Mouse (Mus musculus) hindbrain, embryonic 10.5 days (tissue): ENCODE measurements at regions not wholly inside any gene's neighbourhood (a gene's known extent, or its start where the extent isn't known, plus 50 kb on each side); places are given as distances from the start of the nearest gene placed in this dataset.

Experiments used
- DNase-seq: peaks from one replicate; pipeline ENCODE4 v3.0.0-alpha.2; 2017; ENCODE audit warnings: low spot score
- H3K27ac ChIP-seq: fragments of 300-500 bp; sonication (generic); 2 replicates; pipeline ENCODE4 v1.5.1; 2016; ENCODE audit warnings: mild to moderate bottlenecking, moderate library complexity
- H3K27me3 ChIP-seq: fragments of 300-500 bp; sonication (generic); 2 replicates; pipeline ENCODE4 v1.6.1; 2016; ENCODE audit warnings: mild to moderate bottlenecking; ENCODE audit not compliant: poor library complexity, insufficient read depth, severe bottlenecking
- H3K36me3 ChIP-seq: fragments of 300-500 bp; sonication (generic); 2 replicates; pipeline ENCODE4 v1.6.1; 2016; ENCODE audit warnings: mild to moderate bottlenecking, moderate library complexity
- H3K4me1 ChIP-seq: fragments of 300-500 bp; sonication (generic); replicated peaks from 2 replicates; pipeline ENCODE4 v1.6.1; 2016; ENCODE audit warnings: mild to moderate bottlenecking
- H3K4me3 ChIP-seq: fragments of 300-500 bp; sonication (generic); 2 replicates; pipeline ENCODE4 v1.5.1; 2016; ENCODE audit warnings: mild to moderate bottlenecking, moderate library complexity
- H3K9me3 ChIP-seq: fragments of 300-500 bp; sonication (generic); 2 replicates; pipeline ENCODE4 v1.6.1; 2016; ENCODE audit warnings: mild to moderate bottlenecking, moderate library complexity
- whole genome bisulfite sequencing: fragments of 180-500 bp; shearing (Covaris S2); methylation state at CpG from one replicate; pipeline ENCODE4 v1.1.7; 2016; 5-methylcytosine and 5-hydroxymethylcytosine counted together

DNA sequence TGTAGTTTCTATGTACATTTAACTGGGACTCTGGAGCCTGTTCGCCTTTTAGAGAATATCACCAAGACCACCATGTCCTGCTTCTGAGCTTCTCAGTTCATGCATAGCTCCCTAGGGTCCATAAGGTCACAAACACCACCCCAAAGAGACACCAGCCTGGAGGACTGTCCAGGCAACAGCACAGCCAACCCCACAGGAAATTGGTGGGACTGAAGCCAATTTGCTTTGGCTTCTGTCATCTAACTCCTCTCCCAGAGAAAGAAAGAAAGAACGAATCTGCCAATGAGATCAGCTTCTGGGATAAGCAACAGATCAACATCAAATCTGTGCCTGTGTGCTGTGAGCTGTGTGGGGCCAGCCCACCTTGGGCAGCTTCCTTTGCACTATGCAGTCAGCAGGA is 408.6 kb upstream of the Mki67 start:
- Histone ChIP-seq H3K4me3 (no peak overlapping the region), H3K4me1 (peaks cover 4% of the 10 kb centered on the region; the same call in 1 of the 2 replicates), H3K27ac (no peak overlapping the region), H3K27me3 (0 out of 2 replicates have a peak, but pooled peaks cover 4% of the 10 kb centered on the region), H3K36me3 (no peaks in the 10 kb centered on the region), H3K9me3 (no peaks in the 10 kb centered on the region)
- 85% methylated on average over 2 of the region's 2 CpGs for WGBS
- DNase-seq = no peak

DNA sequence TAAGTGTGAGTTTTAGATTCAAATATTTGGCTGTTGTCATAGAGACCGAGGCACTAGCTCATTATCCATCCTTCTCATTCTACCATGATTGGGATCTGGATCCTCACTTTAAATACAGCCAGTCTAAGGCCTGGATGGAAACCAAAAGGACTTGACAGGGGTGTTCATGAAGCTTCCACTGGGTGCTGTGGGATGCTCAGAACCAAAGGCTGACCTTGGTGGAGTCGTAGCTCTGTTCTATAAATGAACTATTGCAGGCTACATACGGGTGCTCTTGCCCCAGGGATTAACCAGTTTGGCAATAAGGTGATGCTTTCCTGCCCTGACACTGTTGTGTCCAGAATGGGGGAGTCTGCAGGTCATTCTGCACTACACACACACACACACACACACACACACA is 410.2 kb upstream of the Mki67 start:
- no peak overlapping the region for H3K27ac ChIP-seq
- 0 out of 2 replicates have a peak, but pooled peaks cover 4% of the 10 kb centered on the region for H3K27me3 ChIP-seq
- no peaks in the 10 kb centered on the region for H3K9me3 ChIP-seq
- H3K4me3 ChIP-seq = no peak overlapping the region
- WGBS = 91% methylated on average over 3 of the region's 3 CpGs
- DNase-seq = no peak
- H3K4me1 ChIP-seq = peaks cover 17% of the 10 kb centered on the region
- H3K36me3 ChIP-seq = no peaks in the 10 kb centered on the region

GRCm38 (mm10) chr7:136127576-136127975 is 411.4 kb upstream of the Mki67 start:
- Histone ChIP-seq H3K4me1 (peaks cover 17% of the 10 kb centered on the region), H3K27me3 (0 out of 2 replicates have a peak, but pooled peaks cover 4% of the 10 kb centered on the region), H3K4me3 (no peak overlapping the region), H3K27ac (no peak overlapping the region), H3K9me3 (no peaks in the 10 kb centered on the region), H3K36me3 (no peaks in the 10 kb centered on the region)
- WGBS = 73% methylated on average over 2 of the region's 2 CpGs
- DNase-seq = no peak

- 46% methylated on average over 7 of the region's 7 CpGs for WGBS
- Histone ChIP-seq H3K27ac (no peak overlapping the region), H3K4me3 (no peak overlapping the region), H3K36me3 (no peaks in the 10 kb centered on the region), H3K9me3 (no peaks in the 10 kb centered on the region), H3K4me1 (peaks cover 20% of the 10 kb centered on the region), H3K27me3 (0 out of 2 replicates have a peak, but pooled peaks cover 4% of the 10 kb centered on the region)
- no peak for DNase-seq
Measured at GRCm38 (mm10) chr7:136129721-136130123, 413.6 kb upstream of the Mki67 start.

- no peaks in the 10 kb centered on the region for H3K9me3 ChIP-seq
- peaks cover 25% of the 10 kb centered on the region for H3K4me1 ChIP-seq
- H3K27me3 ChIP-seq = 0 out of 2 replicates have a peak, but pooled peaks cover 4% of the 10 kb centered on the region
- no peak overlapping the region for H3K4me3 ChIP-seq
- no peaks in the 10 kb centered on the region for H3K36me3 ChIP-seq
- WGBS = 38% methylated on average over 10 of the region's 10 CpGs
- peak; percentile 34 for DNase-seq
- no peak overlapping the region for H3K27ac ChIP-seq
Measured at GRCm38 (mm10) chr7:136130666-136131239, 414.6 kb upstream of the Mki67 start.

- 48% methylated on average over 2 of the region's 2 CpGs for WGBS
- peaks cover 29% of the 10 kb centered on the region for H3K4me1 ChIP-seq
Measured at GRCm38 (mm10) chr7:136132976-136133375, 416.8 kb upstream of the Mki67 start.

GRCm38 (mm10) chr7:136136666-136137065 is 420.5 kb upstream of the Mki67 start:
- Histone ChIP-seq H3K36me3 (no peaks in the 10 kb centered on the region), H3K27me3 (no peaks in the 10 kb centered on the region; the same call in 1 of the 2 replicates), H3K27ac (no peak overlapping the region; the same call in 1 of the 2 replicates), H3K9me3 (no peaks in the 10 kb centered on the region), H3K4me3 (no peak overlapping the region), H3K4me1 (peaks cover 17% of the 10 kb centered on the region)
- DNase-seq = no peak
- WGBS = 76% methylated on average over 1 of the region's 1 CpGs

More at GRCm38 (mm10) chr7:136132976-136133375, 416.8 kb upstream of the Mki67 start:
- no peak for DNase-seq
- no peak overlapping the region for H3K4me3 ChIP-seq
- H3K9me3 ChIP-seq = no peaks in the 10 kb centered on the region
- H3K36me3 ChIP-seq = no peaks in the 10 kb centered on the region
- H3K27ac ChIP-seq = no peak overlapping the region
- H3K27me3 ChIP-seq = peaks cover 4% of the 10 kb centered on the region; the same call in 1 of the 2 replicates

- 99% methylated on average over 2 of the region's 2 CpGs for WGBS
- Histone ChIP-seq H3K36me3 (no peaks in the 10 kb centered on the region), H3K27me3 (no peaks in the 10 kb centered on the region; the same call in 1 of the 2 replicates), H3K4me1 (peaks cover 17% of the 10 kb centered on the region), H3K27ac (no peak overlapping the region), H3K4me3 (no peak overlapping the region), H3K9me3 (no peaks in the 10 kb centered on the region)
- DNase-seq = no peak
Measured at GRCm38 (mm10) chr7:136137341-136137740, 421.2 kb upstream of the Mki67 start.

GRCm38 (mm10) chr7:136137831-136138602 is 421.9 kb upstream of the Mki67 start:
- no peaks in the 10 kb centered on the region; the same call in 1 of the 2 replicates for H3K27me3 ChIP-seq
- H3K4me3 ChIP-seq = no peak overlapping the region
- 61% methylated on average over 15 of the region's 15 CpGs for WGBS
- DNase-seq = no peak
- H3K4me1 ChIP-seq = peaks cover 17% of the 10 kb centered on the region
- H3K36me3 ChIP-seq = no peaks in the 10 kb centered on the region
- no peaks in the 10 kb centered on the region for H3K9me3 ChIP-seq
- no peak overlapping the region for H3K27ac ChIP-seq

DNA sequence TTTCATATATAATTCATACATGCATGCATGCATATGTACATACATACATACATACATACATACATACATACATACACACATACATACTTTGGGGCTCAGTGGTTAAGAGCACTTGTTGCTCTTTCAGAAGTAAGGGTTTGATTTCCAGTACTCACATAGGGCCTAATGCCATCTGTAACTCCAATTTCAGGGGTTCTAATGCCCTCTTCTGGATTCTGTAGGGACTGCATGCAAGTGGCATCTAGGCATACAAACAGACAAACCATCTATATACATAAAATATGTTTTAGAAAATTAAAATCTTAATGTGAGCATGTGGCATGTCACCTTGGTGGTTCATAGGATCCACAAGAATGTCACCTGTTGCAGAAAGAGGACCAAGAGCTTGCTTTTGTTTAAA is 426.7 kb upstream of the Mki67 start:
- no peak overlapping the region for H3K27ac ChIP-seq
- no peak overlapping the region for H3K4me3 ChIP-seq
- H3K4me1 ChIP-seq = 0 out of 2 replicates have a peak, but pooled peaks cover 6% of the 10 kb centered on the region
- H3K36me3 ChIP-seq = no peaks in the 10 kb centered on the region
- H3K9me3 ChIP-seq = no peaks in the 10 kb centered on the region
- H3K27me3 ChIP-seq = no peaks in the 10 kb centered on the region
- DNase-seq = no peak

DNA sequence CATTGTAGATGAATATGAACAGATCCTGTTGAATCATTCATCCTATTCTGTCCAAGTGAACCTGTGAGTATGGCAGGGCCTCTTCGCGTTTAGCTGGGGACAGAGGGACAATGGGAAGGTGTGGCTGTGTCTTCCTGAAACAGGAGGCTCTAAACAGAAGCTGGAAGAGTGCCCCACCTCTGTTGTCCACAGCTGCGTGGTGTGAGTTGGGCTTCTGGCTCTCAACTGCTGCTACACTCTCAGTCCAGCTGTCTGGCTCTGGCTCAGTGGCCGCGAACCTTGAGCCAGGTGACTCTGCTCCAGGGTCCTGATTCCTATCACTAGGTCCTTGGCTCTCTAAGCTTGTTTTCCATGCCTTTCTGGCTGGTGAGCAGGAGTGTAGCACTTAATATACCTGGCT is 434.0 kb upstream of the Mki67 start:
- WGBS = 68% methylated on average over 5 of the region's 5 CpGs
- no peak overlapping the region for H3K27ac ChIP-seq
- no peak for DNase-seq

DNA sequence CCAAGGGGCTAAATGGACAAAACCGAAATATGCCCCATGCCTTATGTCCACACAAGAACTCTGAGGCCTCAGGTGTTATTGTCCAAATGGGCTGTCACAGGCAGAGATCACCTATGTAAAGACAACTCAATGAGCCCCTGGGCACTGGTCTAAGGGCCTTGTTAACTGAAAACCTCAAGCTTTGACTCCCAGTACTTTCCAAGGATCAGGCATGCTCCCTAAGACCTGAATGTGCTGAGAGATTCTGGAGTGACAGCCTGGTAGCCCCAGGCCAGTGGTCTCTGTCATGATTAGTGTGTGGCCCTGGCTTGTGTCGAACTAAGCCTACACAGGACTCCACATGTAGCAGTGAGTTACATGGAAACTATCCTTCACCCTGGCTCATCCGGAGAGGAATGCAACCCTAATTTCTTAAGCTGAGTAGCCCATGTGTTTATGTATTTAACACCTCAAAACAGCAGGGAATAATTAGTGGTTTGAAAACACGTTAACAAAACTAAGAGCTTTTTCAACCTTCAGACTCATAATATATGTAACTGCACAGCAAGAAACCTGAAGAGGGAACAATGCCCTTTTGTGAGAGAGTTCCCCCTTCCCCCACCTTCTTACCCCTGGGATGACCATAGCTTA is 435.3 kb upstream of the Mki67 start:
- WGBS = 32% methylated on average over 4 of the region's 4 CpGs
- H3K4me1 ChIP-seq = peaks cover 29% of the 10 kb centered on the region
- peak overlapping the region; percentile 75 for H3K27ac ChIP-seq
- no peak for DNase-seq
- no peaks in the 10 kb centered on the region for H3K36me3 ChIP-seq
- H3K4me3 ChIP-seq = no peak overlapping the region
- H3K27me3 ChIP-seq = no peaks in the 10 kb centered on the region
- no peaks in the 10 kb centered on the region for H3K9me3 ChIP-seq

More for the DNA sequence above, 434.0 kb upstream of the Mki67 start:
- Histone ChIP-seq H3K27me3 (no peaks in the 10 kb centered on the region), H3K9me3 (no peaks in the 10 kb centered on the region), H3K4me3 (no peak overlapping the region), H3K36me3 (no peaks in the 10 kb centered on the region), H3K4me1 (peaks cover 29% of the 10 kb centered on the region)

GRCm38 (mm10) chr7:136152470-136152869 is 436.3 kb upstream of the Mki67 start:
- DNase-seq = peak; percentile 52
- H3K9me3 ChIP-seq = no peaks in the 10 kb centered on the region
- H3K36me3 ChIP-seq = no peaks in the 10 kb centered on the region
- no peak overlapping the region for H3K4me3 ChIP-seq
- peak overlapping the region; percentile 70 for H3K27ac ChIP-seq
- H3K4me1 ChIP-seq = peaks cover 29% of the 10 kb centered on the region
- H3K27me3 ChIP-seq = no peaks in the 10 kb centered on the region
- 26% methylated on average over 5 of the region's 5 CpGs for WGBS
